Mouse (Mus musculus): ENCODE measurements around the gene Brd4.

- TF ChIP-seq CTCF (IDR thresholded peaks at IDR 0.05; ENCODE audit: low read depth) (no peak), EP300 (IDR thresholded peaks at IDR 0.05; ENCODE audit: low read depth) (no peak)
Observed at GRCm38 (mm10) chr17:32285138-32285670, 682 bp upstream of the Brd4 start.
